Mouse (Mus musculus) limb, embryonic 14.5 days (tissue): ENCODE measurements around the gene Gclc. TPM values are rescaled to one million over a fixed set of nuclear protein-coding genes. Genes with fewer than 3 reads are reported as not detected.
"Not testable (repeated sequence)": the region's sequence is repeated elsewhere in the genome, so short reads cannot be mapped to it uniquely, and the experiment has no call there.

ENCODE experiments used
- ATAC-seq: fragments of 200-750 bp; cut with Nextera tagmentation; 2 replicates; pipeline ENCODE4 v1.8.0; 2017; ENCODE audit warnings: low read depth, moderate number of reproducible peaks, moderate TSS enrichment; ENCODE audit not compliant: low FRiP score
- DNase-seq: peaks from one replicate; pipeline ENCODE4 v3.0.0-alpha.2; 2015; ENCODE audit warnings: low spot score
- H3K27ac ChIP-seq: fragments of 300-500 bp; sonication (generic); replicated peaks from 2 replicates; pipeline ENCODE4 v1.5.1; 2014; ENCODE audit warnings: low read depth, mild to moderate bottlenecking, low read length, moderate library complexity, mixed read lengths
- H3K27me3 ChIP-seq: fragments of 300-500 bp; sonication (generic); 2 replicates; pipeline ENCODE4 v1.6.1; 2014; ENCODE audit warnings: low read length, mixed read lengths; ENCODE audit not compliant: control insufficient read depth, insufficient read depth
- H3K36me3 ChIP-seq: fragments of 300-500 bp; sonication (generic); 2 replicates; pipeline ENCODE4 v1.6.1; 2014; ENCODE audit warnings: mild to moderate bottlenecking, low read length, moderate library complexity, mixed read lengths; ENCODE audit not compliant: control insufficient read depth, insufficient read depth
- H3K4me1 ChIP-seq: fragments of 300-500 bp; sonication (generic); 2 replicates; pipeline ENCODE4 v1.6.1; 2014; ENCODE audit warnings: antibody characterized with exemption, low read length, mixed read lengths; ENCODE audit not compliant: control insufficient read depth, insufficient read depth
- H3K4me2 ChIP-seq: fragments of 300-500 bp; sonication (generic); replicated peaks from 2 replicates; pipeline ENCODE4 v1.6.1; 2014; ENCODE audit warnings: low read depth, mild to moderate bottlenecking, low read length, moderate library complexity; ENCODE audit not compliant: severe bottlenecking
- H3K4me3 ChIP-seq: fragments of 300-500 bp; sonication (generic); replicated peaks from 2 replicates; pipeline ENCODE4 v1.5.1; 2014; ENCODE audit warnings: low read length
- H3K9ac ChIP-seq: fragments of 300-500 bp; sonication (generic); 2 replicates; pipeline ENCODE4 v1.6.1; 2014; ENCODE audit warnings: mild to moderate bottlenecking, low read depth, low read length, moderate library complexity; ENCODE audit not compliant: severe bottlenecking
- H3K9me3 ChIP-seq: fragments of 300-500 bp; sonication (generic); 2 replicates; pipeline ENCODE4 v1.6.1; 2016; ENCODE audit warnings: low read length; ENCODE audit not compliant: control insufficient read depth
- POLR2A ChIP-seq: fragments of 200-500 bp; IDR thresholded peaks from 2 replicates; pipeline ENCODE4 v1.8.0; 2012; ENCODE audit warnings: inconsistent platforms, mild to moderate bottlenecking, moderate library complexity, borderline replicate concordance; ENCODE audit not compliant: insufficient read depth, insufficient read length; ENCODE audit errors: extremely low read depth
- WGBS: fragments of 180-500 bp; shearing (Covaris S2); extraction: QIAGEN DNeasy Blood & Tissue Kit; methylation state at CpG from one replicate; pipeline ENCODE4 v1.1.7; 2014; 5-methylcytosine and 5-hydroxymethylcytosine counted together
- polyA plus RNA-seq, 2 experiments: library from polyadenylated mRNA; depleted of rRNA in 1 of 2; stranded (reverse) in 1 of 2; unstranded in 1 of 2; fragments of >200 nt; fragmentation: Nextera tagmentation in 1 of 2; extraction: Ambion mirVana in 1 of 2; gene quantifications; 2 replicates each; pipeline versions ENCODE4 v1.2.1 to v1.2.3; 2012 to 2014

Gclc gene
- polyA plus RNA-seq, 2 experiments, result 14.0 to 17.0 TPM

DNA sequence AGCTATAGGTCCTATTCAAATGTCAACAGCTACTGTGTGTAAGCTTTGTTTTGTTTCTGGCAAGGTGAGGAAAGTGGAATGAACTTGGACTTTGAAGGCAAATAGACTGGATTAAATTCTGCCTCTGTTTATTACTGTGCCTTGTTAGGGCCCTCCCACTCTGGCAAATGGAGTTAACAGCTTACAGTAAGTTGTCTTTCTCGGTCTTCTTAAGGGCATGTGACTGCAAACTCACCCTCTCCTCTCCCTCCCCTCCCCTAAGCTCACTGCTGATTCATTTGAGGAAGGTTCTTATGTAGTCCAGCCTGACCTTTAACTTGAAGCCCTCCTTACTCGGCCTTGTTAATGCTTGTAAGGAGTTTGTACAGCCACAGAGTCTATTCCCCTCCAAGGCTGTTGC lies 8.0 kb upstream of the Gclc start:
- Histone ChIP-seq H3K4me3 (no peak overlapping the region), H3K9ac (no peak overlapping the region), H3K36me3 (no peaks in the 10 kb centered on the region), H3K4me2 (no peak overlapping the region), H3K27me3 (no peaks in the 10 kb centered on the region), H3K27ac (no peak overlapping the region), H3K4me1 (no peaks in the 10 kb centered on the region), H3K9me3 (no peaks in the 10 kb centered on the region)
- no peak for TF ChIP-seq POLR2A
- 38% methylated on average over 2 of the region's 2 CpGs for WGBS
- ATAC-seq (no peak), DNase-seq (no peak)

DNA sequence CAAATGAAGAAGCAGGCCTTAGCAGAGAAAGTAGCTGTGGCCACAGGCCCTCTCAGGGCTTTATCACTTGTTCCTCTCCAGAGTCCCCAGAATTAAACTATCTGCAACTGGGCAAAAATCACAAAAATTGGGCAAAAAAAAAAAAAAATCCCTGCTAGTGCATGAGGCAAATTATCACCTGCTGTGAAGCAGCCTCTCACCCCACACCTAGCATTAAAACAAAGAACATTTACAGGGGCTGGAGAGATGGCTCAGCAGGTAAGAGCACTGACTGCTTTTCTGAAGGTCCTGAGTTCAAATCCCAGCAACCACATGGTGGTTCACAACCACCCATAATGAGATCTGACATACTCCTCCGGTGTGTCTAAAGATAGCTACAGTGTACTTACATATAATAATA lies 6.0 kb upstream of the Gclc start:
- not testable (repeated sequence) for H3K4me1 ChIP-seq, DNase-seq, H3K9me3 ChIP-seq, H3K27ac ChIP-seq, H3K4me2 ChIP-seq, ATAC-seq, H3K9ac ChIP-seq, H3K4me3 ChIP-seq, H3K27me3 ChIP-seq, H3K36me3 ChIP-seq
- 91% methylated on average over 1 of the region's 1 CpGs for WGBS

DNA sequence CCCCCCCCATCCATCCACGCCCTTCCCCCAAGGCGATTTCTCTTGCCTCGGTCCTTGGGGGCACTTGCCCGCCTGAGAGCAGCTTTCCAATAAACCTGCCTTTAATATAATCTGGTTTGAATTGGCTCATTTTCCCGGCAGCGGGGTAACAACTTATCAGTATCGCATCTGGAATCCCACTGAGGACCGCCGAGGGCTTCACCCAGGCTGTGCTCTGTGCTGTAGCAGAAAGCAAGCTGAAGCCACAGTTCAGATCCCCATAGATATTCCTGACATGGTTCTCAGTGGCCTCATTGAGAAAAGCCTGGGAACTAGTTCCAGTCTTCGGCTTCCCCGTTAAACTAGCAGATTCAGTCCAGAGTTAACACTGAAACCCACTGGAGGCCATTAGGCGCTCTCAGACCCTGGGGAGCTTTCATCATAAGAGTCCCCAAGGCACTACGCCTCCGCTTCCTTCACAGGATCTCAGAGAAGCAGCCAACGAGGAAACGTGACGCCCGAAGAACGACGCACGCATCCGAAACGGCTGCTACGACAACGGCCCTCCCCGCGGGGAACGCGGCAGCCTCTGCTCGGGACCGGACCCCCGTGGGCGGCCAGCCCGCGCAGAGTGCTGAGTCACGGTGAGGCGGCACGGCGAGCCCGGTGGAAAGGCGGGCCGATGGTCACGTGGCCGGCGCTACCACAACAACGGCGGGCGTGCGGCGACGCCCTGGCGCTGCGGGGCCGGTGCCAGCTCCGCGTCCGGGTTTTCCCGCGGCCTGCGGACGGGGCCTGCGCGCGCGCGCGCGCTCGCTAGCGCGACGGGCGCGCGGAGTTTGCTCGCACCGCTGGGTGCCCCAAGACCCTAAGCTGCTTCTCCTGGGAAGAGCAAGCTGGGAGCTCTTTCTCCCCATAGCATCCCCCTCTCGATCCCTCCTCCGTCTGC lies 3.9 kb upstream of the Gclc start:
- Histone ChIP-seq H3K27me3 (no peaks in the 10 kb centered on the region), H3K9ac (peak overlapping the region; percentile 67), H3K9me3 (no peaks in the 10 kb centered on the region), H3K27ac (peak overlapping the region; percentile 66), H3K4me3 (peak overlapping the region; percentile 64), H3K4me1 (no peaks in the 10 kb centered on the region), H3K4me2 (peak overlapping the region; percentile 72), H3K36me3 (no peaks in the 10 kb centered on the region)
- ATAC-seq (peak; percentile 78), DNase-seq (peak; percentile 82)
- TF ChIP-seq POLR2A, result peak; percentile 65; the same call in 1 of the 2 replicates
- WGBS, result under 1% methylated on average over 73 of the region's 79 CpGs

DNA sequence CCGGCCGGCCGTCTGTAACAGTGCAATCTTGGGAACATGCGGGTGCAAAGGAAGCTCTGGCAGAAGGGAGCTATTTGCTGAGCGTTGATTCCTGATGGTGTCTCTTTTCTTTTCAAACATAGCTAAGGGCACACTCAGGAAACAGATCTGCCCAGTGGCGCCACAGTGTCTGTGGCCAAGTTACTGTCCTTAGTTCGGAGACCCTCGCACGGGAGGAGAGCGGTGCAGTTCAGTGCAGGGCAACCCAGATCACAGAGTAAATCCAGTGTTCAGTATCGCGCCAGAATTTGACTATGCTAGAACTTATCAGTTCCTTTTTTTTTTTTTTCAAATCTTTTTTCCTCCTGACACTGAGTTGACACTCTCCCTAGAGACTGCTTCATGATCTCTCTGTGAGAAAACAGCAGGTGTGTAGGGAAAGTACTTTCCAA lies 3.2 kb upstream of the Gclc start:
- WGBS, result 2% methylated on average over 12 of the region's 12 CpGs
- Histone ChIP-seq H3K4me3 (peak overlapping the region; percentile 64), H3K9me3 (no peaks in the 10 kb centered on the region), H3K9ac (peak overlapping the region; percentile 67), H3K36me3 (no peaks in the 10 kb centered on the region), H3K27ac (peak overlapping the region; percentile 66), H3K4me1 (peaks cover 5% of the 10 kb centered on the region; the same call in 1 of the 2 replicates), H3K4me2 (peak overlapping the region; percentile 72), H3K27me3 (no peaks in the 10 kb centered on the region)
- ATAC-seq, result no peak
- TF ChIP-seq POLR2A, result no peak
- peak; percentile 12 for DNase-seq

DNA sequence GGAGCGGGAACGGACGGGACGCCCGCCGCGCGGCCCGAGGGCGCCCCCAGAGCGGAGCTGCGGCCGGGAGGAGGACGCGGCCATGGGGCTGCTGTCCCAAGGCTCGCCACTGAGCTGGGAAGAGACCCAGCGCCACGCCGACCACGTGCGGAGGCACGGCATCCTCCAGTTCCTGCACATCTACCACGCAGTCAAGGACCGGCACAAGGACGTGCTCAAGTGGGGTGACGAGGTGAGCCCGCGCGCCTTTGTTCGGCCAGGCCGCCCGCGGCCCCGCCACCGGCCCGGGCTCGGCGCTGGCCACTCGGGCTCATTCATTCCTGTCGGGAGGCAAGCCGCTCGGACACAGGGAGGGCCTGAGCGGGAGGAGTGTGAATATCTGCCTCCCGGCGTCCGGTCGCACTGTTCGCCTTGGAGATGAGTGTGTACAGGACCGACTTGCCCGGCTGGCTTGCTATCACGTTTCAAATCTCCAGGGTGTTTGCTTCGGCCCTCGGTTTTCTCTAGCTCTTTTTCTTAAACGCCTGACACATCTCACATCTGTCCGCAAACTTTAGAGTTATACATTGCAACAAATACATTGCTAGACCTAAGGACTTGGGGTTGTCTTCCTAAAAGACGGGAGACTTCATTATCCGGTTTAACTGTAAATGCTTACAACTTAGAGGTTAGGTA lies 530 bp downstream of the Gclc start:
- under 1% methylated on average over 34 of the region's 57 CpGs for whole genome bisulfite sequencing
- no peaks in the 10 kb centered on the region for H3K36me3 ChIP-seq
- ATAC-seq (peak; percentile 80), DNase-seq (peak; percentile 66)
- no peaks in the 10 kb centered on the region for H3K9me3 ChIP-seq
- peaks cover 17% of the 10 kb centered on the region; the same call in 1 of the 2 replicates for H3K4me1 ChIP-seq
- no peaks in the 10 kb centered on the region for H3K27me3 ChIP-seq
- H3K9ac ChIP-seq, result peak overlapping the region; percentile 72
- peak overlapping the region; percentile 79 for H3K4me3 ChIP-seq
- TF ChIP-seq POLR2A, result no peak
- H3K4me2 ChIP-seq, result peak overlapping the region; percentile 81
- H3K27ac ChIP-seq, result peak overlapping the region; percentile 59; the same call in 1 of the 2 replicates
